22 mouse cellular contexts compared by ENCODE assay signal in genomic region chr5:136588471-136588870, GRCm38 (mm10). TPM values are rescaled to one million over a fixed set of nuclear protein-coding genes. Genes with fewer than 3 reads are reported as not detected.
DNase-seq lines count a peak whose midpoint lies in the region; ATAC-seq lines count a peak whose summit lies in the region.
"Had no signal": no experiment of that assay in that cellular context is flagged by ENCODE, and none has a peak within 500 bp of the region (broad histone marks: within the 10 kb centered on the region; RNA-seq: fewer than 3 reads in every experiment).

No protein-coding gene starts in this region.

- no peak overlapping the region for H3K9ac ChIP-seq in midbrain, embryonic 11.5 days (ENCODE audit: low read length)
- H3K9ac ChIP-seq in midbrain, embryonic 16.5 days (ENCODE audit: low read depth, low read length), result no peak overlapping the region
- H3K9ac ChIP-seq: embryonic facial prominence, embryonic 12.5 days; forebrain, embryonic 13.5 days; forebrain, embryonic 15.5 days; forebrain, postnatal 0 days had no signal

- no peaks in the 10 kb centered on the region for H3K36me3 ChIP-seq in midbrain, embryonic 11.5 days (ENCODE audit: control insufficient read depth, insufficient read depth, low read length)
- no peaks in the 10 kb centered on the region for H3K36me3 ChIP-seq in midbrain, embryonic 16.5 days (ENCODE audit: control insufficient read depth, insufficient read depth, low read length)
- H3K36me3 ChIP-seq: embryonic facial prominence, embryonic 10.5 days; embryonic facial prominence, embryonic 12.5 days; forebrain, embryonic 15.5 days had no signal

- no peak overlapping the region for H3K27ac ChIP-seq in midbrain, embryonic 11.5 days (ENCODE audit: low read depth, low read length)
- no peak overlapping the region for H3K27ac ChIP-seq in midbrain, embryonic 16.5 days (ENCODE audit: low read length)
- H3K27ac ChIP-seq: embryonic facial prominence, embryonic 10.5 days; embryonic facial prominence, embryonic 12.5 days; forebrain, embryonic 13.5 days; forebrain, embryonic 15.5 days had no signal

- no peaks in the 10 kb centered on the region for H3K9me3 ChIP-seq in midbrain, embryonic 11.5 days (ENCODE audit: control insufficient read depth, low read length)
- H3K9me3 ChIP-seq in midbrain, embryonic 16.5 days (replicated peaks; ENCODE audit: control insufficient read depth, low read length, poor library complexity, severe bottlenecking), result no peaks in the 10 kb centered on the region
- H3K9me3 ChIP-seq: embryonic facial prominence, embryonic 10.5 days; embryonic facial prominence, embryonic 12.5 days; forebrain, embryonic 13.5 days; forebrain, embryonic 15.5 days had no signal

- 63% methylated on average over 3 of the region's 3 CpGs for WGBS in midbrain, embryonic 11.5 days
- 66% methylated on average over 3 of the region's 3 CpGs for WGBS in midbrain, embryonic 16.5 days

- H3K4me2 ChIP-seq in midbrain, embryonic 11.5 days, result no peak overlapping the region
- no peak overlapping the region for H3K4me2 ChIP-seq in midbrain, embryonic 16.5 days (ENCODE audit: low read length)
- H3K4me2 ChIP-seq: embryonic facial prominence, embryonic 12.5 days; forebrain, embryonic 13.5 days; forebrain, embryonic 15.5 days had no signal

- H3K4me1 ChIP-seq in midbrain, embryonic 11.5 days (ENCODE audit: control insufficient read depth, insufficient read depth, low read length), result no peaks in the 10 kb centered on the region
- H3K4me1 ChIP-seq in midbrain, embryonic 16.5 days (ENCODE audit: control insufficient read depth, insufficient read depth, low read length), result no peaks in the 10 kb centered on the region
- H3K4me1 ChIP-seq: embryonic facial prominence, embryonic 12.5 days; forebrain, embryonic 13.5 days; forebrain, embryonic 15.5 days had no signal

- H3K27me3 ChIP-seq in midbrain, embryonic 11.5 days (ENCODE audit: control insufficient read depth, insufficient read depth, low read length), result no peaks in the 10 kb centered on the region
- H3K27me3 ChIP-seq in midbrain, embryonic 16.5 days (ENCODE audit: control insufficient read depth, insufficient read depth, low read depth, low read length), result no peaks in the 10 kb centered on the region
- H3K27me3 ChIP-seq: forebrain, embryonic 13.5 days had no signal

- peak; percentile 14 for DNase-seq in midbrain, embryonic 11.5 days (ENCODE audit: low spot score, missing footprints)
- DNase-seq in ES-CJ7 (ENCODE audit: low read depth, low spot score) (peak; percentile 61), ZHBTc4 (ENCODE audit: low read depth, low spot score) (peak; percentile 12)
- no peak for DNase-seq in spleen, adult 18-20 months
- no peak for DNase-seq in heart, adult 8-10 months (ENCODE audit: low spot score)
- DNase-seq: adrenal gland, adult 2 months; adrenal gland, postnatal 10 days; adrenal gland, postnatal 25 days; B cell, adult 2 months; cerebellum, adult 11 months; cerebellum, adult 18-20 months; cerebellum, adult 8-10 months; cerebellum, adult 9-11 months; cerebellum, postnatal 14 days; cerebellum, postnatal 36 days; forebrain, postnatal 0 days had no signal

- no peak for ATAC-seq in midbrain, embryonic 11.5 days (ENCODE audit: low FRiP score)
- ATAC-seq in midbrain, embryonic 16.5 days, result no peak
- ATAC-seq: CD4-positive, CD25-positive, alpha-beta regulatory T cell, adult 4 months; forebrain, embryonic 13.5 days; forebrain, embryonic 15.5 days; forebrain, postnatal 0 days had no signal

- no peak overlapping the region for H3K4me3 ChIP-seq in midbrain, embryonic 11.5 days (ENCODE audit: low read depth, low read length)
- H3K4me3 ChIP-seq in midbrain, embryonic 16.5 days (ENCODE audit: low read depth, low read length), result no peak overlapping the region
- H3K4me3 ChIP-seq: embryonic facial prominence, embryonic 10.5 days; embryonic facial prominence, embryonic 12.5 days; forebrain, embryonic 13.5 days; forebrain, embryonic 15.5 days had no signal

RNA-seq across cellular contexts. Expression of gene Cux1, which starts 21.2 kb away (rescaled TPM):
- 117 and 130 TPM in 2 replicates for polyA plus RNA-seq in midbrain, embryonic 11.5 days (2014; fragmentation: Nextera tagmentation; extraction: Ambion mirVana)
- polyA plus RNA-seq in midbrain, embryonic 16.5 days (2015; fragmentation: Nextera tagmentation; extraction: Ambion mirVana), result 109 and 117 TPM in 2 replicates
- total RNA-seq in heart, adult 8-10 months (2022), result 100 to 1,000 TPM in 1 of 4 experiments, 10 to 100 TPM in 3; 79.3 to 102 (median 88.5) TPM

Comparison
In these comparisons a context has a peak if more than half of its experiments do, and no peak if none do; other contexts are left out.
1. DNase-seq: peak in midbrain, embryonic 11.5 days (single experiment), ES-CJ7 (single experiment) and ZHBTc4 (single experiment); none in spleen, adult 18-20 months (0 of 2) and heart, adult 8-10 months (single experiment).